Mouse (Mus musculus) megakaryocyte, embryonic 14.5 days (primary cell): Measurements from ENCODE around the gene Lamtor1.

Experiments
- FLI1 ChIP-seq: IDR thresholded peaks from 2 replicates; pipeline ENCODE4 v1.6.1; 2012; ENCODE audit warnings: low read length, inconsistent platforms, mixed read lengths
- GATA1 ChIP-seq: IDR thresholded peaks from 3 replicates; pipeline ENCODE4 v1.6.1; 2012; ENCODE audit warnings: mixed read lengths, low read length, inconsistent platforms, borderline replicate concordance

- no peak for TF ChIP-seq GATA1
- no peak for TF ChIP-seq FLI1
Measured at GRCm38 (mm10) chr7:101901969-101902368, 3.7 kb upstream of the Lamtor1 start.
